Comparison of ENCODE assay signal across 8 mouse cellular contexts in genomic region chr7:79246039-79246670, GRCm38 (mm10). TPM values are rescaled to one million over a fixed set of nuclear protein-coding genes. Genes with fewer than 3 reads are reported as not detected.
A peak's percentile ranks its signal among the peaks of the same experiment; 100 is the strongest.
DNase-seq lines count a peak whose midpoint lies in the region; ATAC-seq and TF ChIP-seq lines count a peak whose summit lies in the region.

No protein-coding gene starts in this region.

- peak; percentile 90 for TF ChIP-seq EP300 in heart, adult 2 months (IDR thresholded peaks at IDR 0.05; ENCODE audit: insufficient read depth, low read depth, low read length)

- intact Hi-C loops in heart, adult 2 months (cut with DNase I) = loop anchor here (1.0 to 2.0 kb wide), 2 partner anchors 25 to 103 kb away; no protein-coding TSS in a partner anchor

- peak; percentile 48; the same call in 1 of the 2 replicates for ATAC-seq in embryonic facial prominence, embryonic 11.5 days (replicated peaks; ENCODE audit: insufficient number of reproducible peaks, low FRiP score, low TSS enrichment, low read depth)
- ATAC-seq in limb, embryonic 13.5 days (ENCODE audit: low FRiP score, low read depth) = no peak
- no peak for ATAC-seq in midbrain, embryonic 14.5 days (ENCODE audit: low FRiP score, low TSS enrichment)

- no peak for TF ChIP-seq POLR2A in thymus, adult 2 months (IDR thresholded peaks at IDR 0.05; ENCODE audit: control insufficient read depth, extremely low read depth, insufficient read depth, low read length, poor library complexity)
- no peak for TF ChIP-seq POLR2A in heart, adult 2 months (IDR thresholded peaks at IDR 0.05; ENCODE audit: insufficient read depth, low read depth, low read length)

- H3K79me2 ChIP-seq in heart, adult 2 months (replicated peaks; ENCODE audit: control insufficient read depth, insufficient read depth, low read length) = no peaks in the 10 kb centered on the region

- no peaks in the 10 kb centered on the region; the same call in 1 of the 2 replicates for H3K4me1 ChIP-seq in thymus, adult 2 months (replicated peaks; ENCODE audit: control insufficient read depth, insufficient read depth, low read length)
- H3K4me1 ChIP-seq in embryonic facial prominence, embryonic 11.5 days (ENCODE audit: control insufficient read depth, insufficient read depth, low read length) = no peaks in the 10 kb centered on the region
- peaks cover 2% of the 10 kb centered on the region for H3K4me1 ChIP-seq in heart, adult 2 months (ENCODE audit: control insufficient read depth, insufficient read depth, low read length)
- peaks cover 7% of the 10 kb centered on the region; the same call in 1 of the 2 replicates for H3K4me1 ChIP-seq in limb, embryonic 13.5 days
- H3K4me1 ChIP-seq in midbrain, embryonic 14.5 days (ENCODE audit: control insufficient read depth, insufficient read depth, low read length) = peaks cover 5% of the 10 kb centered on the region; the same call in 1 of the 2 replicates

- DNase-seq in thymus, adult 2 months = peak; percentile 53
- DNase-seq in thymus, adult 18-20 months = no peak
- DNase-seq in embryonic facial prominence, embryonic 11.5 days (ENCODE audit: low spot score) = peak; percentile 79
- peak; percentile 63 to 85 for DNase-seq in heart, adult 2 months
- DNase-seq in kidney, adult 18-20 months = peak; percentile 77
- peak; percentile 80 for DNase-seq in midbrain, embryonic 14.5 days
- peak; percentile 51 for DNase-seq in splenic B cell, adult 2 months (ENCODE audit: low read depth, low spot score)

- WGBS in thymus, adult 2 months = 24% methylated on average over 18 of the region's 18 CpGs
- 15% methylated on average over 18 of the region's 18 CpGs for WGBS in embryonic facial prominence, embryonic 11.5 days
- 13% methylated on average over 18 of the region's 18 CpGs for WGBS in heart, adult 2 months
- WGBS in limb, embryonic 13.5 days = 11% methylated on average over 18 of the region's 18 CpGs
- WGBS in midbrain, embryonic 14.5 days = 16% methylated on average over 18 of the region's 18 CpGs

- peak; percentile 84 for TF ChIP-seq CTCF in thymus, adult 2 months (IDR thresholded peaks at IDR 0.05; ENCODE audit: borderline replicate concordance, control insufficient read depth, extremely low read depth, insufficient read depth, low read length, poor library complexity)
- peak; percentile 97 for TF ChIP-seq CTCF in heart, adult 2 months (IDR thresholded peaks at IDR 0.05)

- no peak overlapping the region; the same call in 1 of the 2 replicates for H3K4me2 ChIP-seq in embryonic facial prominence, embryonic 11.5 days (ENCODE audit: low read depth, low read length)
- H3K4me2 ChIP-seq in limb, embryonic 13.5 days (replicated peaks) = peak overlapping the region; percentile 54
- peak overlapping the region; percentile 36 for H3K4me2 ChIP-seq in midbrain, embryonic 14.5 days (ENCODE audit: low read length)

- H3K27ac ChIP-seq in thymus, adult 2 months (ENCODE audit: control insufficient read depth, insufficient read depth, low read length) = no peak overlapping the region
- no peak overlapping the region for H3K27ac ChIP-seq in embryonic facial prominence, embryonic 11.5 days (replicated peaks; ENCODE audit: low read depth, low read length)
- no peak overlapping the region; the same call in 1 of the 2 replicates for H3K27ac ChIP-seq in heart, adult 2 months
- H3K27ac ChIP-seq in limb, embryonic 13.5 days = no peak overlapping the region
- no peak overlapping the region for H3K27ac ChIP-seq in midbrain, embryonic 14.5 days (replicated peaks; ENCODE audit: low read depth, low read length)

- no peaks in the 10 kb centered on the region for H3K9me3 ChIP-seq in embryonic facial prominence, embryonic 11.5 days (replicated peaks; ENCODE audit: control insufficient read depth, low read length)
- no peaks in the 10 kb centered on the region for H3K9me3 ChIP-seq in limb, embryonic 13.5 days
- no peaks in the 10 kb centered on the region for H3K9me3 ChIP-seq in midbrain, embryonic 14.5 days (ENCODE audit: control insufficient read depth, low read length)

- H3K4me3 ChIP-seq in thymus, adult 2 months (ENCODE audit: control insufficient read depth, insufficient read depth, low read length) = no peak overlapping the region
- no peak overlapping the region; the same call in 1 of the 2 replicates for H3K4me3 ChIP-seq in embryonic facial prominence, embryonic 11.5 days (ENCODE audit: low read depth, low read length)
- H3K4me3 ChIP-seq in heart, adult 2 months = no peak overlapping the region
- peak overlapping the region; percentile 24 for H3K4me3 ChIP-seq in limb, embryonic 13.5 days
- no peak overlapping the region for H3K4me3 ChIP-seq in midbrain, embryonic 14.5 days (replicated peaks; ENCODE audit: low read depth, low read length)

- H3K36me3 ChIP-seq in thymus, adult 2 months (ENCODE audit: control insufficient read depth, insufficient read depth, low read length) = no peaks in the 10 kb centered on the region
- H3K36me3 ChIP-seq in embryonic facial prominence, embryonic 11.5 days (replicated peaks; ENCODE audit: control insufficient read depth, insufficient read depth, low read depth, low read length) = no peaks in the 10 kb centered on the region
- no peaks in the 10 kb centered on the region for H3K36me3 ChIP-seq in heart, adult 2 months (ENCODE audit: control insufficient read depth, insufficient read depth, low read length)
- H3K36me3 ChIP-seq in limb, embryonic 13.5 days = no peaks in the 10 kb centered on the region
- no peaks in the 10 kb centered on the region for H3K36me3 ChIP-seq in midbrain, embryonic 14.5 days (ENCODE audit: control insufficient read depth, insufficient read depth, low read length)
- H3K36me3 ChIP-seq in splenic B cell, adult 2 months (ENCODE audit: control insufficient read depth, insufficient read depth, low read length, poor library complexity, severe bottlenecking) = no peaks in the 10 kb centered on the region

- H3K9ac ChIP-seq in embryonic facial prominence, embryonic 11.5 days (replicated peaks; ENCODE audit: low read length) = no peak overlapping the region
- no peak overlapping the region for H3K9ac ChIP-seq in heart, adult 2 months (ENCODE audit: low read depth, low read length)
- H3K9ac ChIP-seq in limb, embryonic 13.5 days = no peak overlapping the region
- H3K9ac ChIP-seq in midbrain, embryonic 14.5 days (replicated peaks; ENCODE audit: low read length) = no peak overlapping the region

- no peaks in the 10 kb centered on the region for H3K27me3 ChIP-seq in thymus, adult 2 months (ENCODE audit: control insufficient read depth, insufficient read depth, low read length)
- H3K27me3 ChIP-seq in embryonic facial prominence, embryonic 11.5 days (ENCODE audit: control insufficient read depth, insufficient read depth, low read length) = no peaks in the 10 kb centered on the region
- no peaks in the 10 kb centered on the region for H3K27me3 ChIP-seq in heart, adult 2 months (ENCODE audit: control insufficient read depth, insufficient read depth, low read length)
- no peaks in the 10 kb centered on the region for H3K27me3 ChIP-seq in limb, embryonic 13.5 days
- no peaks in the 10 kb centered on the region for H3K27me3 ChIP-seq in midbrain, embryonic 14.5 days (ENCODE audit: control insufficient read depth, insufficient read depth, low read length)
- no peaks in the 10 kb centered on the region for H3K27me3 ChIP-seq in splenic B cell, adult 2 months (ENCODE audit: control insufficient read depth, insufficient read depth, low read length, poor library complexity, severe bottlenecking)

RNA-seq across cellular contexts. Expression of gene Abhd2, which starts 26.8 kb away (rescaled TPM):
- polyA plus RNA-seq in thymus, adult 2 months (2012; rRNA removed) = 32.5 and 34.0 TPM in 2 replicates
- 10.9 and 12.2 TPM in 2 replicates for polyA plus RNA-seq in embryonic facial prominence, embryonic 11.5 days (2014; fragmentation: Nextera tagmentation; extraction: Ambion mirVana)
- total RNA-seq in heart, adult 2 months (2021) = 10 to 100 TPM; 33.8 to 36.3 TPM
- polyA plus RNA-seq in heart, adult 2 months (2012; rRNA removed) = 8.4 and 15.8 TPM in 2 replicates
- polyA plus RNA-seq in limb, embryonic 13.5 days (2015; fragmentation: Nextera tagmentation; extraction: Ambion mirVana) = 9.0 and 10.7 TPM in 2 replicates
- 17.8 and 21.5 TPM in 2 replicates for polyA plus RNA-seq in midbrain, embryonic 14.5 days (2014; fragmentation: Nextera tagmentation; extraction: Ambion mirVana)

Comparison
In these comparisons a context has a peak if more than half of its experiments do, and no peak if none do; other contexts are left out.
1. DNase-seq: peak in thymus, adult 2 months (single experiment), embryonic facial prominence, embryonic 11.5 days (single experiment), heart, adult 2 months (2 of 2), kidney, adult 18-20 months (single experiment), midbrain, embryonic 14.5 days (single experiment) and splenic B cell, adult 2 months (single experiment); none in thymus, adult 18-20 months (0 of 2).